Mouse (Mus musculus): ENCODE data around the gene Zfyve28. TPM values are rescaled to one million over a fixed set of nuclear protein-coding genes. Genes with fewer than 3 reads are reported as not detected.

Gene Zfyve28
- polyA plus RNA-seq, 2 experiments from 2014 or later = 4.4 to 4.5 TPM

- no peak for ATAC-seq
Measured at GRCm38 (mm10) chr5:34176691-34177090, 111.6 kb downstream of the Zfyve28 start.

- ATAC-seq = no peak
Measured at GRCm38 (mm10) chr5:34175403-34175694, 112.9 kb downstream of the Zfyve28 start.

- no peak for ATAC-seq
Measured at GRCm38 (mm10) chr5:34174550-34175402, 113.5 kb downstream of the Zfyve28 start.

- no peak for ATAC-seq
Measured at GRCm38 (mm10) chr5:34174021-34174420, 114.2 kb downstream of the Zfyve28 start.

- no peak for ATAC-seq
Measured at GRCm38 (mm10) chr5:34170726-34171125, 117.5 kb downstream of the Zfyve28 start.

- no peak for ATAC-seq
Measured at GRCm38 (mm10) chr5:34169954-34170353, 118.3 kb downstream of the Zfyve28 start.

GRCm38 (mm10) chr5:34168950-34169891 lies 119.0 kb downstream of the Zfyve28 start, which contains the start of the genes Poln and Haus3:
Poln (minus strand) TSS chr5:34169448.
Haus3 (minus strand) TSS chr5:34169527.
- ATAC-seq = peak; percentile 89

- ATAC-seq = no peak
Measured at GRCm38 (mm10) chr5:34167857-34168256, 120.4 kb downstream of the Zfyve28 start.

- no peak for ATAC-seq
Measured at GRCm38 (mm10) chr5:34165793-34166192, 122.5 kb downstream of the Zfyve28 start.

GRCm38 (mm10) chr5:34148476-34148875 lies 139.8 kb downstream of the Zfyve28 start:
- ATAC-seq = no peak

GRCm38 (mm10) chr5:34147554-34147953 lies 140.7 kb downstream of the Zfyve28 start:
- ATAC-seq = no peak

Other genes starting within 250 kb of the Zfyve28 start
- gene Poln, start 119.0 kb downstream of the Zfyve28 start, polyA plus RNA-seq (2017; shearing (Covaris generic)) = 1 to 10 TPM in 1 of 2 experiments, under 1 TPM in 1; 0.77 to 3.5 TPM
- gene Haus3, start 118.9 kb downstream of the Zfyve28 start, polyA plus RNA-seq (2017; shearing (Covaris generic)) = 10 to 100 TPM; 80.1 to 90.0 TPM
- gene Mxd4, start 100.7 kb downstream of the Zfyve28 start, polyA plus RNA-seq (2017; shearing (Covaris generic)) = 100 to 1,000 TPM; 128 to 166 TPM
- not detected for gene Cfap99, start 151 bp upstream of the Zfyve28 start, polyA plus RNA-seq (2017; shearing (Covaris generic))
- gene Rnf4, start 47.8 kb upstream of the Zfyve28 start, polyA plus RNA-seq (2017; shearing (Covaris generic)) = 100 to 1,000 TPM; 105 to 132 TPM
- gene Fam193a, start 81.5 kb upstream of the Zfyve28 start, polyA plus RNA-seq (2017; shearing (Covaris generic)) = 10 to 100 TPM; 16.5 to 18.3 TPM
- 10 to 100 TPM; 26.9 to 31.4 TPM for gene Tnip2, start 225.5 kb upstream of the Zfyve28 start, polyA plus RNA-seq (2017; shearing (Covaris generic))
- 10 to 100 TPM in 1 of 2 experiments, 1 to 10 TPM in 1; 6.0 to 18.6 TPM for gene Sh3bp2, start 237.4 kb upstream of the Zfyve28 start, polyA plus RNA-seq (2017; shearing (Covaris generic))